Mouse (Mus musculus) hindbrain, embryonic 14.5 days (tissue): Measurements from ENCODE around the gene Pip5k1b. TPM values are rescaled to one million over a fixed set of nuclear protein-coding genes. Genes with fewer than 3 reads are reported as not detected.

Source experiments
- ATAC-seq: fragments of 200-750 bp; cut with Nextera tagmentation; 2 replicates; pipeline ENCODE4 v1.8.0; 2017; ENCODE audit warnings: moderate number of reproducible peaks, mild to moderate bottlenecking, moderate TSS enrichment, moderate library complexity; ENCODE audit not compliant: low FRiP score
- DNase-seq: peaks from one replicate; pipeline ENCODE4 v3.0.0-alpha.2; 2015; ENCODE audit warnings: low spot score
- H3K27ac ChIP-seq: fragments of 300-500 bp; sonication (generic); 2 replicates; pipeline ENCODE4 v1.5.1; 2014; ENCODE audit warnings: mild to moderate bottlenecking, moderate library complexity
- H3K27me3 ChIP-seq: fragments of 300-500 bp; sonication (generic); 2 replicates; pipeline ENCODE4 v1.6.1; 2014; ENCODE audit warnings: mild to moderate bottlenecking, low read length, mixed read lengths; ENCODE audit not compliant: control insufficient read depth, insufficient read depth
- H3K36me3 ChIP-seq: fragments of 300-500 bp; sonication (generic); replicated peaks from 2 replicates; pipeline ENCODE4 v1.6.1; 2014; ENCODE audit not compliant: control insufficient read depth, insufficient read depth
- H3K4me1 ChIP-seq: fragments of 300-500 bp; sonication (generic); replicated peaks from 2 replicates; pipeline ENCODE4 v1.6.1; 2014; ENCODE audit warnings: antibody characterized with exemption, low read length, mixed read lengths; ENCODE audit not compliant: control insufficient read depth, insufficient read depth
- H3K4me2 ChIP-seq: fragments of 300-500 bp; sonication (generic); replicated peaks from 2 replicates; pipeline ENCODE4 v1.6.1; 2014; ENCODE audit warnings: mild to moderate bottlenecking, moderate library complexity
- H3K4me3 ChIP-seq: fragments of 300-500 bp; sonication (generic); replicated peaks from 2 replicates; pipeline ENCODE4 v1.5.1; 2014; ENCODE audit warnings: mild to moderate bottlenecking, low read length
- H3K9ac ChIP-seq: fragments of 300-500 bp; sonication (generic); 2 replicates; pipeline ENCODE4 v1.6.1; 2014
- H3K9me3 ChIP-seq: fragments of 300-500 bp; sonication (generic); 2 replicates; pipeline ENCODE4 v1.6.1; 2016; ENCODE audit warnings: low read length; ENCODE audit not compliant: control insufficient read depth
- WGBS: fragments of 180-500 bp; shearing (Covaris S2); extraction: QIAGEN DNeasy Blood & Tissue Kit; methylation state at CpG from one replicate; pipeline ENCODE4 v1.1.7; 2014; 5-methylcytosine and 5-hydroxymethylcytosine counted together
- polyA plus RNA-seq: library from polyadenylated mRNA; unstranded; fragments of >200 nt; fragmentation: Nextera tagmentation; extraction: Ambion mirVana; gene quantifications from 2 replicates; pipeline ENCODE4 v1.2.1, GENCODE M21; 2014

Gene Pip5k1b
- polyA plus RNA-seq, 1 experiment from 2014 or later = 3.9 TPM

GRCm38 (mm10) chr19:24513105-24513843 is 42.4 kb downstream of the Pip5k1b start:
- Histone ChIP-seq H3K9ac (no peak overlapping the region), H3K27me3 (no peaks in the 10 kb centered on the region), H3K4me3 (no peak overlapping the region), H3K27ac (no peak overlapping the region), H3K4me2 (no peak overlapping the region), H3K36me3 (no peaks in the 10 kb centered on the region), H3K9me3 (no peaks in the 10 kb centered on the region), H3K4me1 (no peaks in the 10 kb centered on the region; the same call in 1 of the 2 replicates)
- no peak for DNase-seq
- ATAC-seq = no peak
- WGBS = 88% methylated on average over 20 of the region's 20 CpGs

DNA sequence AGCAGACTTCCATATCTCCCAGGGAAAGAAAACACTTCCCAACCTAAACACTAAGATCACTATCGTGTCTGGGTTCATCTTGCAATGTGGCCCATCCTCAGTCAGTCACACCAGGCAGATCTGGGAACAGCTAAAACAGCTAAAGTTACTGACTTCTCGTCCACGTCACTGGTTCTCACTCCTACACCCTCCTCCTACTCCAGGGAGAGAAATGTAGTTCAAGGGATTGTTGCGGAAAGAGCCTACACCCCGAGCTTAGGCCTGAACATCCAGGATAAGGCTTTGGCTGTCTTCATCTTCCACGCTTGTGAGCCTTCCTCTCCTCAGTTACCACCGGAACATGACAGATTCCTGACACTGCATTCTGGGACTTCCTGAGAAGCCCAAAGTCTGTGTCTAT is 43.7 kb downstream of the Pip5k1b start:
- Histone ChIP-seq H3K4me1 (no peaks in the 10 kb centered on the region; the same call in 1 of the 2 replicates), H3K4me2 (no peak overlapping the region), H3K4me3 (no peak overlapping the region), H3K9ac (no peak overlapping the region), H3K27me3 (no peaks in the 10 kb centered on the region), H3K36me3 (no peaks in the 10 kb centered on the region), H3K27ac (no peak overlapping the region), H3K9me3 (no peaks in the 10 kb centered on the region)
- DNase-seq (no peak), ATAC-seq (no peak)
- 93% methylated on average over 7 of the region's 7 CpGs for WGBS

- no peak for ATAC-seq
- Histone ChIP-seq H3K27ac (no peak overlapping the region), H3K9ac (no peak overlapping the region), H3K27me3 (no peaks in the 10 kb centered on the region), H3K4me1 (no peaks in the 10 kb centered on the region; the same call in 1 of the 2 replicates), H3K4me3 (no peak overlapping the region), H3K9me3 (no peaks in the 10 kb centered on the region), H3K36me3 (no peaks in the 10 kb centered on the region), H3K4me2 (no peak overlapping the region)
- 68% methylated on average over 6 of the region's 6 CpGs for WGBS
- DNase-seq = no peak
Observed at GRCm38 (mm10) chr19:24509391-24509790, 46.3 kb downstream of the Pip5k1b start.

DNA sequence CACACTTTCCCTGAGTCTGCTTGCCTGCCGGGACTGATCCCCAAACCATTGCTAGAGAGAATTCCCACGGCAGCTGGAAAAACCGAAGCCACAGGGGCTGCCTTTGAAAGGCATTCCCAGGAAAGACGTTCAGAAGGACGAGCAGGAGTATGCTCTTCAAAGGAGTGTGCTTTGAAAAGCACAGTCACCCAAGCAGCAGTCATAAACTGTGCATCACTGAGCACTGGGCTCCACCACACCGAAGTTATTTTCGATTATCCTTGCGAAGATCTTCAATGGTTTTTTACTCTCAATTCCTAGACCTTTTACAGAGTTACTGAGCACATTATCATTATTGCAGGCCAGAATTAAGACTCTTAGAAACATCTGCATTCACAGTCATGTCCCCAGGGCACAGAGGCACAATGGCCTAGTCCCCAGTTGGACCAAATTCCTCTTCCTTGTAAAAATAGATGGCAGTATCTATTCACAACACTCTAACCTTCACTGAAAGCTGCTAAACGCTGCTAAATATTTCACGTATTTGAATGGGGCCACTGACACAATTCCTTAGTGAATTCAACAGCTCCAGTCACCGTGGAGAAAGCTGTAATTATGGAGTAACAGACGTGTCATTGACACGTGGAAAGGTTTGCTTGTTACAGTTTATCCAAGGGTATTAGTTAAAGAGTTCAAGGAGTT is 47.4 kb downstream of the Pip5k1b start:
- no peak for DNase-seq
- Histone ChIP-seq H3K27me3 (no peaks in the 10 kb centered on the region), H3K4me1 (no peaks in the 10 kb centered on the region; the same call in 1 of the 2 replicates), H3K9me3 (no peaks in the 10 kb centered on the region), H3K27ac (no peak overlapping the region), H3K4me2 (no peak overlapping the region), H3K9ac (no peak overlapping the region), H3K4me3 (no peak overlapping the region), H3K36me3 (no peaks in the 10 kb centered on the region)
- 23% methylated on average over 13 of the region's 13 CpGs for WGBS
- ATAC-seq = no peak

- Histone ChIP-seq H3K36me3 (no peaks in the 10 kb centered on the region), H3K27me3 (no peaks in the 10 kb centered on the region), H3K4me3 (no peak overlapping the region), H3K4me1 (no peaks in the 10 kb centered on the region), H3K4me2 (no peak overlapping the region), H3K27ac (no peak overlapping the region), H3K9me3 (no peaks in the 10 kb centered on the region), H3K9ac (no peak overlapping the region)
- 89% methylated on average over 10 of the region's 10 CpGs for WGBS
- no peak for DNase-seq
- no peak for ATAC-seq
Observed at GRCm38 (mm10) chr19:24502736-24503421, 52.8 kb downstream of the Pip5k1b start.

- Histone ChIP-seq H3K9ac (no peak overlapping the region), H3K27me3 (no peaks in the 10 kb centered on the region), H3K4me1 (no peaks in the 10 kb centered on the region), H3K27ac (no peak overlapping the region), H3K4me2 (no peak overlapping the region), H3K9me3 (no peaks in the 10 kb centered on the region), H3K4me3 (no peak overlapping the region), H3K36me3 (no peaks in the 10 kb centered on the region)
- ATAC-seq (no peak), DNase-seq (no peak)
Observed at GRCm38 (mm10) chr19:24501525-24501924, 54.1 kb downstream of the Pip5k1b start.

DNA sequence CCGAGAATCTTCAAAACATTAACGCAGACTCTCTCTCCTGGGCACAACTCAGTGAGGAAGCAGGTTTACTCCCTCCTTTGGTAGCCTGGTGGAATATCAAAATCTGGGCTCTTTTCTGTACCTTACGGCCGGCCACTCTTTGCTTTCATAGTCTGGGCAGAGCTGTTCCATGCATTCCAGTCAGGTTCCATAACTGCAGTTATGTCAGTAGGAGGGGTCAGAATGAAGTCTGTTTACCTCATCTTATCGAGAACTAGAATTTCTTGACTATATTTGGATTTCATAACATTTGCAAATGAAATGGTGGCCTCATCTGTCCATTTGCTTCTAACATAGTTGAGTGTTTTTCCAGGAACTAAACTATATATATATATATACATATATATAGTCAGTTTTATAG is 55.2 kb downstream of the Pip5k1b start:
- 88% methylated on average over 5 of the region's 5 CpGs for WGBS
- ATAC-seq (no peak), DNase-seq (no peak)
- H3K36me3 ChIP-seq = no peaks in the 10 kb centered on the region
- H3K4me1 ChIP-seq = no peaks in the 10 kb centered on the region
- no peak overlapping the region for H3K4me2 ChIP-seq
- no peak overlapping the region for H3K9ac ChIP-seq
- H3K27ac ChIP-seq = no peak overlapping the region
- H3K27me3 ChIP-seq = no peaks in the 10 kb centered on the region
- H3K9me3 ChIP-seq = no peaks in the 10 kb centered on the region
- no peak overlapping the region for H3K4me3 ChIP-seq

DNA sequence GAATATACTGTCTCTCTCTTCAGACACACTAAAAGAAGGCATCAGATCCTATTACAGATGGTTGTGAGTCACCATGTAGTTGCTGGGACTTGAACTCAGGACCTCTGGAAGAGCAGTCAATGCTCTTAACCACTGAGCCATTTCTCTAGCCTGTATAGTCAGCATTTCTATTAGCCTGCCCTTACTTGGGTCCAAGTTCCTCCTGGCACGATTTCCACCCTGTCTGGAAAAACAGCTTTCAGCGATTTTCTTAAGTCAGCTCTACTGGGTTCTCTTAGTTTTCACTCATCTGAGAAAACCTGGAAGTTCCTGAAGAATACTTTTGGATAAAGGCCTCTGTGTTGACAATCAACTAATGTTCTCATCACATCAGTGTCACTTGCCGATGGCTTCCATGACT is 56.4 kb downstream of the Pip5k1b start:
- H3K36me3 ChIP-seq = no peaks in the 10 kb centered on the region
- no peaks in the 10 kb centered on the region for H3K27me3 ChIP-seq
- no peak overlapping the region for H3K4me3 ChIP-seq
- DNase-seq (no peak), ATAC-seq (no peak)
- no peak overlapping the region for H3K9ac ChIP-seq
- no peaks in the 10 kb centered on the region for H3K9me3 ChIP-seq
- no peaks in the 10 kb centered on the region for H3K4me1 ChIP-seq
- WGBS = 80% methylated on average over 3 of the region's 3 CpGs
- no peak overlapping the region for H3K27ac ChIP-seq
- H3K4me2 ChIP-seq = no peak overlapping the region

GRCm38 (mm10) chr19:24493887-24494286 is 61.8 kb downstream of the Pip5k1b start:
- no peak overlapping the region for H3K4me3 ChIP-seq
- H3K36me3 ChIP-seq = no peaks in the 10 kb centered on the region
- H3K27ac ChIP-seq = no peak overlapping the region
- H3K9ac ChIP-seq = no peak overlapping the region
- 85% methylated on average over 4 of the region's 4 CpGs for WGBS
- H3K4me2 ChIP-seq = no peak overlapping the region
- H3K4me1 ChIP-seq = no peaks in the 10 kb centered on the region
- no peaks in the 10 kb centered on the region for H3K9me3 ChIP-seq
- H3K27me3 ChIP-seq = no peaks in the 10 kb centered on the region
- DNase-seq = no peak
- ATAC-seq = no peak
